Mouse (Mus musculus) midbrain, embryonic 11.5 days (tissue): ENCODE results near the gene Abcg8. TPM values are rescaled to one million over a fixed set of nuclear protein-coding genes. Genes with fewer than 3 reads are reported as not detected.

Source experiments
- ATAC-seq: fragments of 200-750 bp; cut with Nextera tagmentation; 2 replicates; pipeline ENCODE4 v1.8.0; 2017; ENCODE audit warnings: moderate TSS enrichment, moderate library complexity; ENCODE audit not compliant: low FRiP score
- DNase-seq: peaks from one replicate; pipeline ENCODE4 v3.0.0; 2015; ENCODE audit warnings: low spot score; ENCODE audit errors: missing footprints
- H3K27ac ChIP-seq: fragments of 300-500 bp; sonication (generic); 2 replicates; pipeline ENCODE4 v1.5.1; 2014; ENCODE audit warnings: low read depth, low read length
- H3K27me3 ChIP-seq: fragments of 300-500 bp; sonication (generic); 2 replicates; pipeline ENCODE4 v1.6.1; 2014; ENCODE audit warnings: mild to moderate bottlenecking, low read length, moderate library complexity, mixed read lengths; ENCODE audit not compliant: control insufficient read depth, insufficient read depth
- H3K36me3 ChIP-seq: fragments of 300-500 bp; sonication (generic); 2 replicates; pipeline ENCODE4 v1.6.1; 2014; ENCODE audit warnings: mild to moderate bottlenecking, low read length, moderate library complexity, mixed read lengths; ENCODE audit not compliant: control insufficient read depth, insufficient read depth
- H3K4me1 ChIP-seq: fragments of 300-500 bp; sonication (generic); 2 replicates; pipeline ENCODE4 v1.6.1; 2014; ENCODE audit warnings: low read length; ENCODE audit not compliant: control insufficient read depth, insufficient read depth
- H3K4me2 ChIP-seq: fragments of 300-500 bp; sonication (generic); 2 replicates; pipeline ENCODE4 v1.6.1; 2014; ENCODE audit warnings: mild to moderate bottlenecking, moderate library complexity
- H3K4me3 ChIP-seq: fragments of 300-500 bp; sonication (generic); 2 replicates; pipeline ENCODE4 v1.5.1; 2014; ENCODE audit warnings: low read depth, low read length
- H3K9ac ChIP-seq: fragments of 300-500 bp; sonication (generic); 2 replicates; pipeline ENCODE4 v1.6.1; 2014; ENCODE audit warnings: low read length
- H3K9me3 ChIP-seq: fragments of 300-500 bp; sonication (generic); 2 replicates; pipeline ENCODE4 v1.6.1; 2016; ENCODE audit warnings: low read length; ENCODE audit not compliant: control insufficient read depth
- WGBS: fragments of 180-500 bp; shearing (Covaris S2); extraction: QIAGEN DNeasy Blood & Tissue Kit; methylation state at CpG from one replicate; pipeline ENCODE4 v1.1.7; 2014; 5-methylcytosine and 5-hydroxymethylcytosine counted together
- polyA plus RNA-seq: library from polyadenylated mRNA; unstranded; fragments of >200 nt; fragmentation: Nextera tagmentation; extraction: Ambion mirVana; gene quantifications from 2 replicates; pipeline ENCODE4 v1.2.1, GENCODE M21; 2014

Gene Abcg8
- polyA plus RNA-seq, 1 experiment from 2014 or later, result not detected

GRCm38 (mm10) chr17:84641893-84642292 is 34.2 kb upstream of the Abcg8 start:
- no peak for ATAC-seq
- no peak overlapping the region for H3K4me3 ChIP-seq
- 34% methylated on average over 3 of the region's 3 CpGs for WGBS
- no peaks in the 10 kb centered on the region for H3K27me3 ChIP-seq
- no peaks in the 10 kb centered on the region for H3K36me3 ChIP-seq
- no peaks in the 10 kb centered on the region for H3K9me3 ChIP-seq
- H3K9ac ChIP-seq, result no peak overlapping the region
- H3K4me2 ChIP-seq, result no peak overlapping the region
- DNase-seq, result peak; percentile 95
- H3K27ac ChIP-seq, result no peak overlapping the region
- H3K4me1 ChIP-seq, result peaks cover 5% of the 10 kb centered on the region; the same call in 1 of the 2 replicates

GRCm38 (mm10) chr17:84642324-84642723 is 33.8 kb upstream of the Abcg8 start:
- Histone ChIP-seq H3K27ac (no peak overlapping the region), H3K4me3 (no peak overlapping the region), H3K9me3 (no peaks in the 10 kb centered on the region), H3K4me1 (peaks cover 5% of the 10 kb centered on the region; the same call in 1 of the 2 replicates), H3K4me2 (no peak overlapping the region), H3K36me3 (no peaks in the 10 kb centered on the region), H3K27me3 (no peaks in the 10 kb centered on the region), H3K9ac (no peak overlapping the region)
- WGBS, result 92% methylated on average over 9 of the region's 9 CpGs
- DNase-seq, result no peak
- ATAC-seq, result no peak

- Histone ChIP-seq H3K4me2 (no peak overlapping the region), H3K9ac (no peak overlapping the region), H3K36me3 (no peaks in the 10 kb centered on the region), H3K4me1 (peaks cover 5% of the 10 kb centered on the region; the same call in 1 of the 2 replicates), H3K4me3 (no peak overlapping the region), H3K27ac (no peak overlapping the region), H3K27me3 (no peaks in the 10 kb centered on the region), H3K9me3 (no peaks in the 10 kb centered on the region)
- no peak for DNase-seq
- 58% methylated on average over 16 of the region's 16 CpGs for WGBS
- ATAC-seq, result no peak
Measured at GRCm38 (mm10) chr17:84644292-84645050, 31.6 kb upstream of the Abcg8 start.

- Histone ChIP-seq H3K27me3 (no peaks in the 10 kb centered on the region), H3K9me3 (no peaks in the 10 kb centered on the region), H3K4me3 (no peak overlapping the region), H3K27ac (no peak overlapping the region), H3K9ac (no peak overlapping the region), H3K4me1 (peaks cover 5% of the 10 kb centered on the region; the same call in 1 of the 2 replicates), H3K4me2 (no peak overlapping the region), H3K36me3 (no peaks in the 10 kb centered on the region)
- WGBS, result 37% methylated on average over 9 of the region's 9 CpGs
- no peak for DNase-seq
- 0 out of 2 replicates have a peak, but pooled peaks have one; percentile 22 for ATAC-seq
Measured at GRCm38 (mm10) chr17:84645119-84645518, 31.0 kb upstream of the Abcg8 start.

GRCm38 (mm10) chr17:84645894-84646293 is 30.2 kb upstream of the Abcg8 start:
- H3K27ac ChIP-seq, result no peak overlapping the region
- 14% methylated on average over 6 of the region's 7 CpGs for WGBS
- peaks cover 5% of the 10 kb centered on the region; the same call in 1 of the 2 replicates for H3K4me1 ChIP-seq
- H3K36me3 ChIP-seq, result no peaks in the 10 kb centered on the region
- 0 out of 2 replicates have a peak, but pooled peaks have one; percentile 58 for ATAC-seq
- H3K27me3 ChIP-seq, result no peaks in the 10 kb centered on the region
- H3K9me3 ChIP-seq, result no peaks in the 10 kb centered on the region
- no peak overlapping the region for H3K4me3 ChIP-seq
- no peak overlapping the region for H3K4me2 ChIP-seq
- H3K9ac ChIP-seq, result no peak overlapping the region
- no peak for DNase-seq

- H3K9ac ChIP-seq, result no peak overlapping the region
Measured at GRCm38 (mm10) chr17:84646477-84646876, 29.6 kb upstream of the Abcg8 start.

GRCm38 (mm10) chr17:84647630-84648029 is 28.5 kb upstream of the Abcg8 start:
- Histone ChIP-seq H3K27me3 (no peaks in the 10 kb centered on the region), H3K4me2 (no peak overlapping the region), H3K27ac (no peak overlapping the region), H3K9ac (no peak overlapping the region), H3K4me1 (peaks cover 5% of the 10 kb centered on the region; the same call in 1 of the 2 replicates), H3K9me3 (no peaks in the 10 kb centered on the region), H3K4me3 (no peak overlapping the region), H3K36me3 (no peaks in the 10 kb centered on the region)
- DNase-seq (no peak), ATAC-seq (no peak)
- 93% methylated on average over 4 of the region's 4 CpGs for WGBS

More at GRCm38 (mm10) chr17:84646477-84646876, 29.6 kb upstream of the Abcg8 start:
- no peak overlapping the region for H3K4me3 ChIP-seq
- no peak overlapping the region for H3K27ac ChIP-seq
- H3K9me3 ChIP-seq, result no peaks in the 10 kb centered on the region
- DNase-seq (no peak), ATAC-seq (no peak)
- peaks cover 5% of the 10 kb centered on the region; the same call in 1 of the 2 replicates for H3K4me1 ChIP-seq
- H3K27me3 ChIP-seq, result no peaks in the 10 kb centered on the region
- no peak overlapping the region for H3K4me2 ChIP-seq
- H3K36me3 ChIP-seq, result no peaks in the 10 kb centered on the region
- WGBS, result 67% methylated on average over 2 of the region's 2 CpGs

GRCm38 (mm10) chr17:84650302-84651017 is 25.6 kb upstream of the Abcg8 start:
- no peak for ATAC-seq
- 91% methylated on average over 9 of the region's 9 CpGs for WGBS

GRCm38 (mm10) chr17:84653544-84653943 is 22.6 kb upstream of the Abcg8 start:
- H3K9me3 ChIP-seq, result no peaks in the 10 kb centered on the region
- WGBS, result 88% methylated on average over 9 of the region's 9 CpGs

More at GRCm38 (mm10) chr17:84650302-84651017, 25.6 kb upstream of the Abcg8 start:
- DNase-seq, result no peak
- Histone ChIP-seq H3K27ac (no peak overlapping the region), H3K4me3 (no peak overlapping the region), H3K4me1 (peaks cover 2% of the 10 kb centered on the region; the same call in 1 of the 2 replicates), H3K27me3 (no peaks in the 10 kb centered on the region), H3K36me3 (no peaks in the 10 kb centered on the region), H3K4me2 (no peak overlapping the region), H3K9ac (no peak overlapping the region), H3K9me3 (no peaks in the 10 kb centered on the region)

More at GRCm38 (mm10) chr17:84653544-84653943, 22.6 kb upstream of the Abcg8 start:
- Histone ChIP-seq H3K27ac (no peak overlapping the region), H3K9ac (no peak overlapping the region), H3K4me3 (no peak overlapping the region), H3K4me2 (no peak overlapping the region), H3K36me3 (no peaks in the 10 kb centered on the region), H3K27me3 (no peaks in the 10 kb centered on the region), H3K4me1 (peaks cover 5% of the 10 kb centered on the region; the same call in 1 of the 2 replicates)
- DNase-seq (no peak), ATAC-seq (no peak)
